Mouse (Mus musculus) layer of hippocampus, adult 9-11 months (tissue): Measurements from ENCODE around the gene Nol3.
A peak's percentile ranks its signal among the peaks of the same experiment; 100 is the strongest.

Experiments
- DNase-seq: peaks from one replicate; pipeline ENCODE4 v3.0.0; 2022

Nol3 gene

DNA sequence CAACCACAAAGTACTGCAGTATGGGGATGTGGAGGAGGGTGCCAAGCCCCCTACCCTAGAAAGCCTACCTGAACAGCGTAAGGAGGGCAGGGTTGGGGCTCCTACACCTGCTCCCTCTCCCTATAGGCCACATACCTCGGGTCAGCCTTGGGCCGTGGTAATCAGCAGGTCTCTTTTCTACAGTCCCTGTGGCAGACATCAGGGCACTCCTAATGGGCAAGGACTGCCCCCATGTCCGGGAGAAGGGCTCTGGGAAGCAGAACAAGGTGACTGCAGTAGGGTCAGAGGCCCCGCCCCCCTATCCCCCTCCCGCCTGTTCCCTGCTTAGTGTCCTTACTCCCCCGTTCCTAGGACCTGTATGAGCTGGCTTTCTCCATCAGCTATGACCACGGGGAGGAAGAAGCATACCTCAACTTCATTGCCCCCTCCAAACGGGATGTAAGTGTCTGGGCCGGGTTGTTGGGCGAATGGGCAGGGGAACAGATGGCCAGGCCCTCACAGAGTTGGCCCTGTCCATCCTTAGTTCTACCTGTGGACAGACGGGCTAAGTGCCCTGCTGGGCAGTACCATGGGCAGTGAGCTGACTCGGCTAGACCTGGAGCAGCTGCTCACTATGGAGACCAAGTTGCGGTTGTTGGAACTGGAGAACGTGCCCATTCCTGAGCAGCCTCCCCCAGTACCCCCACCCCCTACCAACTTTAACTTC is 33.4 kb downstream of the Nol3 start:
- no peak for DNase-seq

DNA sequence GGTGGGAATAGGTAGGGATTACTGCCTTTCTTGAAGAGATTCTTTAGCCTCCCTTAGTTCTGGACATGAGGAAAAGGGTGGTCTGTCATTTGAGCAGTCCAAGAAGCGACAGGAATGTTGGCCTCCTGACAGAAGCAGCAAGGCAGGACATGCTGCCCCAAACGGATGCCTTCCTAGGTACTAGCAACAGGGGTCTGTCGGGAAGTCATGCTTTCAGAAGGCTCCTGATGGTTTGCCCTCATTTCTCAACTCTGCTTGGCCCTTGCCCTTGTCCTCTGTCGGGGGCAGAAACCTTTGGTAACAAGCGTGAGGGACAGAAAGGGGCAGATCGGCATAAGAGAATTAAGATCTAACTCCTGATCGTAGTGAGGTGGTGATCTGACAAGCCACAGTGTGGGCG is 34.2 kb downstream of the Nol3 start:
- no peak for DNase-seq

DNA sequence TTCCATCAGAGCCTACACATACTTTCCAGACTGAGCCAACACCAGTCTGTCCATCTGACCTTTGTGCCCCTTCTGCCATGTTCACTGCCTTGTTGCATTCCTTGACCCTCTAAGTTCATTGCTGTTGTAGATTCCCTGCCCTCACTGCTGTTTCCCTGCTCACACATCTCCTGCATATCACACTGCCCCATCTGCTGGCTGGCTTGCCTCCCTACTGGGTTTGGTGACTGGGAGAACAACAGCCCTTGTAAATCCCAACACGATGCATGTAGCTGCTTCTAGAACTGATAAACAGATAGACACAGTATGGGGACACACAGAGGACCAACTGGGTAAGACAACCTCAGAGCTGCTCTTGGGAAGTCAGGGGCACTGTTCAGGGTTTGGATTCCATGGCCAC is 35.8 kb downstream of the Nol3 start:
- no peak for DNase-seq

DNA sequence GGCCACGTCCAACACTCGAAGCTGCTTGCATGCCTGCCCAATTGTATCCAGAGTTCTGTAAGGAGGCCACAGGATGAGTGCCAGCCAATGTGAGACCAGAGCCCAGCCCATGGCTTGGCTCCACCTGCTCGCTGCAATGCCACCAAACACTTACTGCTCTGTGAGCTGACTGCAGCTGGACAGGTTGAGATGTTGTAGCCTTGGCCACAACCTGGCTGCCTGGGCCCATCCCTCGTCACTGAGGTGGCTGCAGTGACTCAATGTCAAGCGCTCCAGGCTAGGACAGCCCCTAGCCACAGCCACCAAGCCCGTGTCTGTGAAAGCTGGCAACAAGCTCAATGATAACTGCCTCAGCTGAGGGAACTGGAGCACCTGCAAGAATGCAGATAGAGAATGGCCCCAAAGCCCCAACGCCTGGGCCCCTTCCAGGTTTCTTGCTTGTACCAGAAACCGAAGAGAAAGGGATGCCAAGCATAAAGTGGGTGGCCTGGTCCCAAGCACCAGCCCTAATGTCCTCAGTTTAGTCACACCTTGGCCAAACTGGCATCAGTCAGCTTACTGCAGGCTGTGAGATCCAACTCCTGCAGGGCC is 37.0 kb downstream of the Nol3 start:
- no peak for DNase-seq

DNA sequence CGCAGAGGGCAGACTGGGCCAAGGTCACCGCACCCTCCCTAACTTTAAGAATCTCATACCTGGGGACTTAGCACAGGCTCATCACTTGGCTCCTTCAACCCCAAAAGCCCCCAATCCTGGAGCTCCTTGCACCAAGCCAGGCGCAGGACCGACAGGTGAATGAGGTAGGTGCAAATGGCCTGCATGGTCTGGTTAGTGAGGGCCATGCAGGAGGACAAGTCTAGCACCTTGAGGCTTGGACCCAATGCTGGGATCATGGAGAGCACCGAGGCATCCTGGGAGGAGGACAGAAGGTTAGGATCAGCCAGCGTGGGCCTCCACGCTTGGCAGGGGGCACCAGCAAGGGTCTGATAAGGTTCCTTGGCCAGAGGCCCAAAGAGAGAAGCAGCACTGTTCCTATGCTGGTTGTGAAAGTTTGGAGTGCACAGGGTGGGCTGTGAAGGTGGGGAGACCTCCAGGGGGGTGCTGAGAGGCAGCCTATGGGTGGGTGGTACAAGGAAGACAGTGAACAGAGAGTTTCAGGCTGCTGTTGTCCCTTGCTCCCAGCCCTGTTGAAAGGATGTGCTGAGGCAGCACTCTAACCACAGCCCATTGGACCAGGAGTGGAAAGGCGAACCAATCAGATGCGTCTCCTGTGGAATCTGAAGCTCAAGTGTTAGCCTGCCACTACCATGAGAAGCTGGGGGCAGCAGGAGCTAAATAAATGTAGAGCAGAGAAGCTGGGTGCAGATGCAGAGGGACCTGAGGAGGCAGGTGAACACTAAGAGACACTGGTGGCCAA is 37.9 kb downstream of the Nol3 start:
- no peak for DNase-seq

DNA sequence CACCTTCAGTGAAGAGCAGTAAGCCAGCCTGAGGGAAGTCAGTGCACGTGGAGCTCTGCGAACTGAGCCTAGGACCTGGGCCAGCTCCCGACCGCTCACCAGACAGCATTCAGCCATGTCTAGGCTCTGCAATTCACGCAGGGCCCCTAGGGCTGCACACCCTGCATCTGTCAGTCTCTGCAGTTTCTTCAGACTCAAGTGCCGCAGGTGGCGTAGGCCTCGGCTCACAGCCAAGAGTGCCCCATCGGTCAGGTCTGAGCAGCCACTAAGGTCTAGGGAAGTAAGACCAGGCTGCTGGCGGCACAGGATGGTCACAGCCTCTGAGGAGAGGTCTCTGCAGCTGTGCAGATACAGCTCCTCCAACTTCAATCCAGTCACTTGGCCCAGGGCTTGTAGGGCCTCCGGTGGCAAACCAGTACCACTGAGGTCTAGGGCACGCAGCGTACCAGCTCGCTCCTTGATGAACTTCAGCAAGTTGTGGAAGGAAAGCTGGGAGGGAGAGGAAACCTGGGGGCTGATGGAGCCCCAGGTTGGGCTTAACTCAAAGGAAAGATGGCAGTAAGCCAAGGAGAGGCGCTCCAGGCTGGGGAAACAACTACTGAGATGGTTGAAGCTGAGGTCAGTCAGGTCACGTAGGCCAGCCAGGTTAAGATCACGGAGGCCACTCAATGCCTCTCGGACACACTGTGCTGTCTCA is 39.3 kb downstream of the Nol3 start:
- DNase-seq = no peak

DNA sequence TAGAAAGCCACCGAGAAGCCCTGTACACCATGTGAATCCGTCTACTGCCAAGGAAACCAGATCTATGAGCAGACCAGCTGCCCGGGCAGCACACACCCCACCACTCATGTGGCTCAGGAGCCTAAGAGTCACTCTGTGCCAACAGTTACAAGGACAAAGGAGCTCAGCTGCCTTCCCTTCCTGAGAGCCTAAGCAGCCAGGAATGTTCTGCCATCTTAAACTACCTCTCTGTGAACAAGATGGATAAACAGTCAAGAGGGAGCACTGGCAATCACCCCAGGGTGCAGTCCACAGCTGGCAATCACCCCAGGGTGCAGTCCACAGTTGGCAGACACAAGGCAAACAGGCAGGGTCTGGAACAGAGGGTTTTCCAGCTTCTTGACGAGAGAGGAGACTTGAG is 42.0 kb downstream of the Nol3 start:
- no peak for DNase-seq

DNA sequence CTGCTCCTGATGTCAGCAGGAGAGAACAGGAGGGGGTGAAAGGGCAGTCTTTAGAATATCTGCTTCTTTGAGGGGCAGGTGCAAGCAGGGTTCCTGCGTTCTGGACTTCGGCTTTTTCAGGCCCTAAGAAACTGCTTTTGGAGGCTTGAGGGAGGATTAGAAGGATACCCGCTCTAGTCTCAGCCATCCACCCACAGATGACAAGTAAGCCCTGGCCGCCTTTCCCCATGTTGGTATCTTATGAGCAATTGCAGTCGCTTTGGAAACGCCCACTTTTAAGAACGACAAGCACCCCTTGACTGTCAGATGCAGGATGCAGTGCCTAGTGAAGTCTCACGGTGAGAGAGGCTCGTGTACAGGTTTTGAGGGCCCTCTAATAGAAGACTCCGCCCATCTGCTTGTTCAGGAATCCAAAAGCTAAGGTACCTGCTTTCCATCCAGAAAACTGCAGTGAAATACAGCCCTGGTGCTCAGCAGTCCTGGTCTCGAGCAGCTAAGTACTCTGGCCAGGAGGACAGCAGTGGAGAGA is 42.8 kb downstream of the Nol3 start:
- no peak for DNase-seq

DNA sequence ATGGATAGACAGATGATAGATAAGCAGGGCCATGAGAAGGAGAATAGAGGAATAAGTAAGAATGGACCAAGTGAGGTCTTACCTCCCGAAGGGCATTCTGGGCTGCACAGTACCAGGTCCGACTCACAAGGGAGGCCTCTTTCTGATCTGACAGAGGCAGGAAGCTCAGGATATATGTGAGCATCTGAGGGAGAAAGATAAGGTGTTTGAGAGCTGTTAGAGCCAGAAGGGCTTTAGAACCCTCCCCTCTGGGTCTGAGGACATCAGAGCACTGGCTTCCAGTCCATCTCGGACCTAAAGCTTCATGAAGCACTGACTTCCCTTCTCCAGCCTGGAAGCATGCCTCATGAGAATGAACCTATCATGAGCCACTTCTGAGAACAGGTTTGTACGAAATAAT is 47.2 kb downstream of the Nol3 start:
- no peak for DNase-seq

DNA sequence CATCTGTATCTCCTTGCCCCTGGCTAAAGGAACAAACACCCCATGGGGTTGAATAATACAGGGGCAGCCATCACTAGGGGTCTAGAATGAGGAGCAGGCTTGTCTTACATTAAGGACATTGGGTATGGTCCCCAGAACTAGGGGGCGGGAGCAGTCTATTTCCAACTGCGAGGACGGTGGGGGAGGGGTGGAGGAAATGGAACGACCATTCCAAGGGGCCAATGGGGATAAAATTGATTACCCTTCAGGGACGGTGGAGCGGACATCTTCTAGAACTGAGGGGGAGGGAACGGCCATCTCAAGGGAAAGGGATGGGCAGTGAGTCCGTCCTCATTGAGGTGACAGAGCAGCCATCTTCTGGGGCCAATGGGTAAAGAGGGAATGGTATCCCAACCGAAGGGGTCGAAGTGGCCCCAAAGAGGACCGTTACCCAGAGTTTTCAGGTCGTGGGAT is 49.7 kb downstream of the Nol3 start:
- no peak for DNase-seq

DNA sequence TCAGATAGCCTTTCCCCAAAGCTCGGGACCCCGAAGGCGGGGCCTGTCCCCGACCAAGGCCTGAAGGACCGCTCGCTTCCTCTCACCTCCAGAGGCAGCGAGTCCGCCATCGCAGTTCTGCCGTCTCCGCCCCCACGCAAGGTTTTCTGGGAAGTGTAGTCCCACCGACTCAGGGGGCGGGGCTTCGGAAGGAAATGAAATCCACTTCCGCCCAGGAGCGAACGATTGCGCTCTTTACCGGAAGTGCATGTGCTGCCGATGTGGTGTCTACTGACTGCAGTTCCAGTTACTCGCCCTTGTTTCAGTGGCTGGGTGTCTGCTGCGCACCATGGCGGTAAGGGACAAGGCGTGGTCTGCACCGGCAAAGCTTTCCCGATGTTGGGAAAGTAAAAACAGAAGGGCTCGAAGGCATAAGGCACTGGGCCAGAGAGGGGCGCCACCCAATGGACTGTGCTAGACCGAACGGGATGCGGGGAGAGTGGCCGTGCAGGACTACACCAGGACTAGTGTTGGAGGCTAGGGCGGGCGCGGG is 50.3 kb downstream of the Nol3 start, which contains the start of the genes Lrrc29 and Tmem208:
TSS of gene Lrrc29 (minus strand) at position 138 of the 532 bp plus-strand sequence.
TSS of gene Tmem208 (plus strand) at position 214 of the 532 bp plus-strand sequence.
- DNase-seq = peak; percentile 97

DNA sequence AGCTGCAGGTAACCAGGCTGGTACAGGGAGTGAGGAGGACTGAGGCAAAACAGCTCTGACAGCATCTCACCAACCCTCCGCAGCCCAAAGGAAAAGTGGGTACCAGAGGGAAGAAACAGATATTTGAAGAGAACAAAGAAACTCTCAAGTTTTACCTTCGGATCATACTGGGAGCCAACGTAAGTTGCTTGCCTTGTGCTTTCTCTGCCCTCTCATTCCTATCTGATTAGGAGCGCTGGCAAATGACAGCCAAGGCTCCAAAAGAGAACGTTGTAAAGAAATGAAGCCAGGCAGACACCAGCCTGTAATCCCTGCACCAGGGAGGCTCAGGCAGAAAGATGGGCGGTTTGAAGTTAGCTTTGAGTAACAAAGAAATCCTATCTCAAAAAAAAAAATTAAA is 51.0 kb downstream of the Nol3 start:
- DNase-seq = no peak

DNA sequence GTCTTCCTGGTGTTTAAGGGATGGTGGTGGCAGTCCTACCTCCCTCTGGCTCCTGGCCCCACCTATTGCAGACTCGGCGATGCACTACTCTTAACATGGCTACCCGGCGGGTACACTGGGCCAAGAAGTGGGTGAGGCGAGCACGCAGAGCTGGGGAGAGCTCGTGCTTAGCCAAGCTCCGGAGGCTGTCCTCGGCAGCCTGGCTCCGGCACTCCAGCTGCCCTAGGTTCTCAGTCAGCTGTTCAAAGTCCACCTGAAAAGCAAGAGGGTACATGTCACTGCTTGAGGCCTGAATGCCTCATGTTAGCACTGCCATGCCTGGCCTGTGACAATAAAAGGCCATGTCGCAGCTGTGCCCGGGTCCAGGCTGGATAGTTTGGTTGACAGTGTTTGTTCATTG is 54.4 kb downstream of the Nol3 start:
- no peak for DNase-seq

DNA sequence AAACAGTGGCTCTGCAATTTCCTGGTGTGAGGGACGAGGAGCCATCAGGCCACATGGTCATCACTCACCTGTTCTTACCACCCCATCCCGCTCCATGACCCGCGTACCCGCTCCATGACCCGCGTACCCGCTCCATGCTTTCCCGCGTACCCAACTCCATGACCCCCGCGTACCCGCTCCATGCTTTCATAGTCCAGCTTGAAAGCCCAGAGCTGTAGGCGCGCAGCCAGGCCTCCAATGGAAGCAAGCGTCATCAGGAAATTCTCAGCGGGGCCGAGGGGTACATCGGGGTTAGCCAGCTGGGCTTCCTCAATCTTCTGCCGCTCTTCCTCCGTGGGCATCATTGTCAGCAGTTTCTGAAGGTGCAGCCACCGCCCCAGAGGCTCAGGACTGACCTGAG is 55.5 kb downstream of the Nol3 start:
- no peak for DNase-seq
